Mouse (Mus musculus) ES-E14 (cell line): ENCODE data around the gene Ociad2.

ENCODE experiments used
- CHD2 ChIP-seq: IDR thresholded peaks from 2 replicates; pipeline ENCODE4 v1.6.1; 2014; ENCODE audit warnings: mild to moderate bottlenecking, low read depth, low read length, inconsistent platforms
- HCFC1 ChIP-seq: IDR thresholded peaks from 2 replicates; pipeline ENCODE4 v1.6.1; 2012; ENCODE audit warnings: low read length, inconsistent platforms, borderline replicate concordance; ENCODE audit not compliant: insufficient read depth
- MAFK ChIP-seq: IDR thresholded peaks from 2 replicates; pipeline ENCODE4 v1.6.1; 2014; ENCODE audit warnings: mild to moderate bottlenecking, low read depth, low read length, inconsistent platforms; ENCODE audit not compliant: insufficient read depth
- ZC3H11A ChIP-seq: IDR thresholded peaks from 2 replicates; pipeline ENCODE4 v1.6.1; 2012; ENCODE audit warnings: low read depth, mild to moderate bottlenecking, inconsistent platforms, low read length, borderline replicate concordance
- ZNF384 ChIP-seq: IDR thresholded peaks from 2 replicates; pipeline ENCODE4 v1.6.1; 2012; ENCODE audit warnings: low read depth, low read length, inconsistent platforms

- TF ChIP-seq ZNF384 (no peak), CHD2 (no peak), HCFC1 (no peak), ZC3H11A (no peak), MAFK (no peak)
These were observed 42.8 kb upstream of the Ociad2 start for GRCm38 (mm10) chr5:73383647-73383970.
